Mouse (Mus musculus) fibroblast of lung, adult 2 months (primary cell): Measurements from ENCODE around the gene Wasl.

Source experiments
- DNase-seq: peaks from one replicate; pipeline ENCODE4 v3.0.0-alpha.2; 2011; ENCODE audit warnings: low read depth

Gene Wasl

GRCm38 (mm10) chr6:24604289-24604688, 60.5 kb downstream of the Wasl start:
- no peak for DNase-seq

GRCm38 (mm10) chr6:24602993-24603392, 61.8 kb downstream of the Wasl start:
- no peak for DNase-seq

GRCm38 (mm10) chr6:24602351-24602750, 62.5 kb downstream of the Wasl start:
- DNase-seq, result no peak

- DNase-seq, result no peak
Measured at GRCm38 (mm10) chr6:24601668-24602067, 63.1 kb downstream of the Wasl start.

GRCm38 (mm10) chr6:24600726-24601125, 64.1 kb downstream of the Wasl start:
- no peak for DNase-seq

GRCm38 (mm10) chr6:24600134-24600533, 64.7 kb downstream of the Wasl start:
- no peak for DNase-seq

- DNase-seq, result no peak
Measured at GRCm38 (mm10) chr6:24599639-24600038, 65.2 kb downstream of the Wasl start.

GRCm38 (mm10) chr6:24599179-24599578, 65.6 kb downstream of the Wasl start:
- DNase-seq, result no peak

- DNase-seq, result no peak
Measured at GRCm38 (mm10) chr6:24597500-24597899, 67.3 kb downstream of the Wasl start, which contains the start of gene Lmod2. TSS of gene Lmod2 (plus strand) at chr6:24597762.

GRCm38 (mm10) chr6:24591525-24592218, 73.1 kb downstream of the Wasl start:
- DNase-seq, result no peak

- DNase-seq, result no peak
Measured at GRCm38 (mm10) chr6:24590282-24590681, 74.5 kb downstream of the Wasl start.

- peak; percentile 60 for DNase-seq
Measured at GRCm38 (mm10) chr6:24586885-24587284, 77.9 kb downstream of the Wasl start.

GRCm38 (mm10) chr6:24585431-24586310, 79.1 kb downstream of the Wasl start:
- DNase-seq, result no peak

- DNase-seq, result no peak
Measured at GRCm38 (mm10) chr6:24583456-24583855, 81.4 kb downstream of the Wasl start.

GRCm38 (mm10) chr6:24573319-24573718, 91.5 kb downstream of the Wasl start:
- DNase-seq, result no peak

GRCm38 (mm10) chr6:24572431-24572830, 92.4 kb downstream of the Wasl start:
- DNase-seq, result no peak

- no peak for DNase-seq
Measured at GRCm38 (mm10) chr6:24571126-24571525, 93.7 kb downstream of the Wasl start.

- no peak for DNase-seq
Measured at GRCm38 (mm10) chr6:24570278-24570677, 94.5 kb downstream of the Wasl start.

GRCm38 (mm10) chr6:24569711-24570110, 95.1 kb downstream of the Wasl start:
- DNase-seq, result no peak

- no peak for DNase-seq
Measured at GRCm38 (mm10) chr6:24568963-24569362, 95.8 kb downstream of the Wasl start.

GRCm38 (mm10) chr6:24564886-24565285, 99.9 kb downstream of the Wasl start:
- no peak for DNase-seq

- DNase-seq, result no peak
Measured at GRCm38 (mm10) chr6:24564081-24564480, 100.7 kb downstream of the Wasl start.
